Mouse (Mus musculus) CH12.LX (cell line): ENCODE measurements at regions not wholly inside any gene's neighbourhood (a gene's known extent, or its start where the extent isn't known, plus 50 kb on each side); places are given as distances from the start of the nearest gene placed in this dataset.

Experiments used
- DNase-seq: peaks from one replicate; pipeline ENCODE4 v3.0.0-alpha.2; 2013; ENCODE audit errors: extremely low read depth
- H3K27ac ChIP-seq: 2 replicates; pipeline ENCODE4 v1.5.1; 2012; ENCODE audit warnings: low read depth, mild to moderate bottlenecking, control low read depth, moderate library complexity; ENCODE audit not compliant: insufficient read depth
- H3K27me3 ChIP-seq: replicated peaks from 2 replicates; pipeline ENCODE3; 2012; ENCODE audit warnings: inconsistent platforms
- H3K36me3 ChIP-seq, 2 experiments: replicated peaks in 1 of 2; 2 replicates each; pipeline versions ENCODE3 to v1.6.1; 2012; ENCODE audit warnings: inconsistent platforms in 1 of 2, low read length in 1 of 2, mild to moderate bottlenecking in 1 of 2, mixed read lengths in 1 of 2, moderate library complexity in 1 of 2; ENCODE audit not compliant: control insufficient read depth in 1 of 2, insufficient read depth in 1 of 2
- H3K4me1 ChIP-seq, 2 experiments: 2 replicates each; pipeline ENCODE4 v1.6.1; 2012; ENCODE audit warnings: inconsistent platforms in 1 of 2, moderate library complexity in 1 of 2; ENCODE audit not compliant: insufficient read depth in 2 of 2, control insufficient read depth in 1 of 2
- H3K4me2 ChIP-seq: 2 replicates; pipeline ENCODE4 v1.6.1; 2012; ENCODE audit warnings: low read depth, mild to moderate bottlenecking, control low read depth; ENCODE audit not compliant: poor library complexity, insufficient read depth, severe bottlenecking
- H3K4me3 ChIP-seq, 3 experiments: fragments of 150-350 bp in 1 of 3; sonication (generic) in 1 of 3; replicated peaks in 1 of 3; 2 replicates each; pipeline versions ENCODE3 to v1.5.1; 2011 to 2012; ENCODE audit warnings: low read depth in 2 of 3, low read length in 2 of 3, mild to moderate bottlenecking in 2 of 3, moderate library complexity in 2 of 3, control low read depth in 1 of 3, improper control_type of control experiment in 1 of 3, inconsistent platforms in 1 of 3, mixed read lengths in 1 of 3; ENCODE audit not compliant: poor library complexity in 1 of 3
- H3K79me2 ChIP-seq: replicated peaks from 2 replicates; pipeline ENCODE4 v1.6.1; 2012; ENCODE audit warnings: mild to moderate bottlenecking, moderate library complexity; ENCODE audit not compliant: control insufficient read depth, poor library complexity, insufficient read depth, severe bottlenecking; ENCODE audit errors: extremely low read depth
- H3K9ac ChIP-seq: 2 replicates; pipeline ENCODE4 v1.6.1; 2012; ENCODE audit warnings: low read depth, mild to moderate bottlenecking, control low read depth, moderate library complexity; ENCODE audit not compliant: insufficient read depth
- H3K9me3 ChIP-seq: replicated peaks from 2 replicates; pipeline ENCODE3; 2012; ENCODE audit warnings: low read length, inconsistent platforms, mixed read lengths
- CHD1 ChIP-seq: IDR thresholded peaks from 2 replicates; pipeline ENCODE4 v1.6.1; 2012; ENCODE audit warnings: low read depth, low read length, improper control_type of control experiment, inconsistent platforms
- CHD2 ChIP-seq: IDR thresholded peaks from 2 replicates; pipeline ENCODE4 v1.6.1; 2011; ENCODE audit warnings: low read length, improper control_type of control experiment
- ELF1 ChIP-seq: IDR thresholded peaks from 2 replicates; pipeline ENCODE4 v1.6.1; 2014; ENCODE audit warnings: low read depth, mild to moderate bottlenecking, inconsistent platforms, low read length, improper control_type of control experiment
- EP300 ChIP-seq: IDR thresholded peaks from 2 replicates; pipeline ENCODE4 v1.6.1; 2011; ENCODE audit warnings: low read length, improper control_type of control experiment
- HCFC1 ChIP-seq: IDR thresholded peaks from 2 replicates; pipeline ENCODE4 v1.6.1; 2012; ENCODE audit warnings: low read depth, mild to moderate bottlenecking, inconsistent platforms, low read length, improper control_type of control experiment
- KAT2A ChIP-seq: IDR thresholded peaks from 2 replicates; pipeline ENCODE4 v1.6.1; 2012; ENCODE audit warnings: low read length, improper control_type of control experiment, inconsistent platforms; ENCODE audit not compliant: insufficient replicate concordance
- MAFK ChIP-seq: IDR thresholded peaks from 2 replicates; pipeline ENCODE4 v1.6.1; 2011; ENCODE audit warnings: low read length, improper control_type of control experiment; ENCODE audit not compliant: insufficient replicate concordance
- MAX ChIP-seq: IDR thresholded peaks from 2 replicates; pipeline ENCODE4 v1.6.1; 2011; ENCODE audit warnings: low read length, improper control_type of control experiment
- MAZ ChIP-seq: IDR thresholded peaks from 2 replicates; pipeline ENCODE4 v1.6.1; 2012; ENCODE audit warnings: low read depth, mild to moderate bottlenecking, inconsistent platforms, low read length, improper control_type of control experiment, moderate library complexity
- MEF2A ChIP-seq: IDR thresholded peaks from 2 replicates; pipeline ENCODE4 v1.6.1; 2014; ENCODE audit warnings: low read depth, mild to moderate bottlenecking, inconsistent platforms, low read length, improper control_type of control experiment, borderline replicate concordance
- RCOR1 ChIP-seq: conservative IDR thresholded peaks from 2 replicates; pipeline ENCODE4 v1.6.1; 2012; ENCODE audit warnings: low read depth, mild to moderate bottlenecking, inconsistent platforms, low read length, improper control_type of control experiment
- SMC3 ChIP-seq: IDR thresholded peaks from 2 replicates; pipeline ENCODE4 v1.6.1; 2011; ENCODE audit warnings: low read depth, low read length, improper control_type of control experiment
- TBP ChIP-seq: conservative IDR thresholded peaks from 2 replicates; pipeline ENCODE4 v1.6.1; 2011; ENCODE audit warnings: low read depth, low read length, improper control_type of control experiment
- TCF12 ChIP-seq: IDR thresholded peaks from 2 replicates; pipeline ENCODE4 v1.6.1; 2014; ENCODE audit warnings: low read depth, mild to moderate bottlenecking, inconsistent platforms, low read length, improper control_type of control experiment
- UBTF ChIP-seq: IDR thresholded peaks from 2 replicates; pipeline ENCODE4 v1.6.1; 2012; ENCODE audit warnings: low read depth, mild to moderate bottlenecking, inconsistent platforms, low read length, improper control_type of control experiment, moderate library complexity
- USF2 ChIP-seq: conservative IDR thresholded peaks from 2 replicates; pipeline ENCODE4 v1.6.1; 2011; ENCODE audit warnings: low read depth, low read length, improper control_type of control experiment
- ZC3H11A ChIP-seq: IDR thresholded peaks from 2 replicates; pipeline ENCODE4 v1.6.1; 2012; ENCODE audit warnings: low read depth, mild to moderate bottlenecking, inconsistent platforms, low read length, improper control_type of control experiment
- ZKSCAN1 ChIP-seq: IDR thresholded peaks from 2 replicates; pipeline ENCODE4 v1.6.1; 2012; ENCODE audit warnings: low read depth, inconsistent platforms, low read length, improper control_type of control experiment, borderline replicate concordance
- dilution Hi-C: fragments of 300-500 bp; cut with MboI; formaldehyde crosslinking; loops from 2 replicates; pipeline ENCODE4 v1.14.3; 2020; ENCODE audit warnings: low sequenced_read_pairs; ENCODE audit not compliant: extremely low pct_unique_long_range_greater_than_20kb, extremely low pct_ligation_motif_present
- in situ Hi-C: fragments of 300-500 bp; cut with MboI; formaldehyde crosslinking; loops from 3 replicates; pipeline ENCODE4 v1.14.3; 2019; ENCODE audit warnings: low sequenced_read_pairs, low pct_ligation_motif_present, low pct_unique_long_range_greater_than_20kb, mixed read lengths

DNA sequence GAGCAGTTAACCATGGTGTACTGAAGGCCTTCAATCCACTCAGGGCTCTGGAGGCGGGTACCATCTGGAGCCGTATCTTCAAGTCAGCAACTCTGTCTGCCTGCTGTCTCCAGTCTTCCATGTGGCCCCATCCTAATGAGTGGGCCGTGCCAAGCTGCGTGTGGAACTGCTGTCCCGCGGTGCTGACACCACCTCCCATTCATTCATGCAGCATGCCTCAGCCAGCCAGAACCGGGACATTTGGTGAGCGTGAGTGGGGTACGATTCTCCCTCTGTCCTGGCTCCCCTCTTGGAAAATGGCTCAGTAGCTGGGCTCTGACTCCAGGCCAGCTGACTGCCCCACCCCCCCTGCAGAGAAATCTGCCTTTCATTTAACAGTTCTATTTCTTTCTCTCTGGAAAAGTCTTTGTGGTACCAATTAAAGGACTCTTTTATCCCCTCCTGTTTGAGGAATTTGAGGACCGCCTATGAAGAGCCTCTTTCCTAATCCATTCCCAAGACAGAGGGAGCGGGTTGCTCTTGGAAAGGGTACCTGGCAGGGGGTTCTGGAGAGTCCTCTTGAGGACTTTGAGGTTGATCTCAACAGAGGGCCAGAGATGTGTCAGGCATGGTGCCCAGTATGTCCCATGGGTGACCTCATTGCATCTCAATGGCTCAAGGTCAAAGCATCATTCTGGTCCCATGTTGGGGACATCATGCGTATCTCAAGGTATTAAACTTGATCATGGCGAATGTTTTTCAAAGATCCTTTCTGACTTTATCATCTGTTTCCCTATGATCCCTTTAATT, 55.5 kb upstream of the Brd7 start:
- Histone ChIP-seq H3K9me3 (peaks cover 6% of the 10 kb centered on the region), H3K4me2 (no peak overlapping the region), H3K27me3 (peaks cover 25% of the 10 kb centered on the region), H3K9ac (no peak overlapping the region), H3K27ac (no peak overlapping the region), H3K79me2 (no peaks in the 10 kb centered on the region), H3K4me1 (no peaks in the 10 kb centered on the region), H3K4me3 (no peak overlapping the region), H3K36me3 (no peaks in the 10 kb centered on the region)
- in situ Hi-C loops (no loop called here), dilution Hi-C loops (no loop called here)
- no peak for TF ChIP-seq ELF1
- TF ChIP-seq RCOR1, result no peak
- no peak for TF ChIP-seq USF2
- no peak for TF ChIP-seq MAZ
- TF ChIP-seq MEF2A, result no peak
- TF ChIP-seq CHD1, result no peak
- TF ChIP-seq TBP, result no peak
- no peak for TF ChIP-seq ZC3H11A
- TF ChIP-seq MAX, result no peak
- TF ChIP-seq CHD2, result no peak
- no peak for TF ChIP-seq MAFK
- TF ChIP-seq EP300, result no peak
- no peak for TF ChIP-seq HCFC1
- TF ChIP-seq TCF12, result no peak
- TF ChIP-seq SMC3, result no peak
- no peak for TF ChIP-seq UBTF
- no peak for TF ChIP-seq KAT2A
- no peak for DNase-seq

DNA sequence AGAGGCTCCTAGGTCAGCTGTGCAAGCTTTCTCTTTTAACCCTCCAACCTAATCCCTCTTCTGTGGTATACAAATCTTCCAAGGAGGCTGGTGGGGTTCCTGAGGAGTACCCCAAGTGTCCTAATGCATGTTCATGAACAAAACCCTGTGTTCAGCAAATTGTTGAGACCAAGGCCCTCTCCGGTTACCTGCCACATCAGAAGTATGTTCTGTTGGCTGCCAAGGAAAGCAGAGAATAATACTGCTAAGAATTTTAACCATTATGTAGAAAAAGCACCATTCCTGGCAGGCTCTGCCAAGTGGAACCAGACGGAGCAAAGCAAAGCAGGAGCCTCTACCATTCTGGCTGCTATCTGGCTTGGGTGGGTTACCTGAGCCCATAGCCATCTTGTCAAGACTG, 61.3 kb upstream of the Brd7 start:
- Histone ChIP-seq H3K36me3 (no peaks in the 10 kb centered on the region), H3K27ac (no peak overlapping the region), H3K4me2 (no peak overlapping the region), H3K27me3 (peaks cover 50% of the 10 kb centered on the region), H3K9me3 (peaks cover 6% of the 10 kb centered on the region), H3K79me2 (no peaks in the 10 kb centered on the region), H3K4me1 (no peaks in the 10 kb centered on the region), H3K9ac (no peak overlapping the region), H3K4me3 (no peak overlapping the region)
- DNase-seq, result no peak
- in situ Hi-C loops (no loop called here), dilution Hi-C loops (no loop called here)
- no peak for TF ChIP-seq ZKSCAN1
